Mouse (Mus musculus): Measurements from ENCODE around the gene Ttc16.
A peak's percentile ranks its signal among the peaks of the same experiment; 100 is the strongest.

The Ttc16 gene

GRCm38 (mm10) chr2:32712934-32713817 is 62.3 kb downstream of the Ttc16 start, which contains the start of gene Cdk9:
Cdk9 (minus strand) TSS chr2:32713076.
- peak; percentile 92 for DNase-seq

- peak; percentile 93 to 97 for DNase-seq
These were observed 62.9 kb downstream of the Ttc16 start for GRCm38 (mm10) chr2:32712586-32712933.

- DNase-seq: peak; percentile 81 to 89
These were observed 63.3 kb downstream of the Ttc16 start for GRCm38 (mm10) chr2:32712108-32712551.

- peak in 1 of 2 experiments; percentile 45 for DNase-seq
These were observed 64.0 kb downstream of the Ttc16 start for GRCm38 (mm10) chr2:32711301-32712056.

- no peak for DNase-seq
These were observed 65.0 kb downstream of the Ttc16 start for GRCm38 (mm10) chr2:32710425-32710824.

GRCm38 (mm10) chr2:32709521-32710137 is 65.8 kb downstream of the Ttc16 start:
- no peak for DNase-seq

- DNase-seq: peak in 1 of 2 experiments; percentile 77
These were observed 66.8 kb downstream of the Ttc16 start for GRCm38 (mm10) chr2:32708643-32709042.

Measured in kidney, postnatal 36 days (tissue).